Mouse (Mus musculus) thymus, adult 2 months (tissue): ENCODE measurements around the gene Gps1.

Source experiments
- CTCF ChIP-seq: fragments of 200-500 bp; IDR thresholded peaks from 2 replicates; pipeline ENCODE4 v1.5.1; 2012; ENCODE audit warnings: mild to moderate bottlenecking, control low read depth, low read length, moderate library complexity, borderline replicate concordance; ENCODE audit not compliant: control insufficient read depth, poor library complexity, insufficient read depth; ENCODE audit errors: extremely low read depth
- POLR2A ChIP-seq: fragments of 200-500 bp; IDR thresholded peaks from 2 replicates; pipeline ENCODE4 v1.6.1; 2012; ENCODE audit warnings: mild to moderate bottlenecking, low read length, control low read depth, moderate library complexity; ENCODE audit not compliant: control insufficient read depth, poor library complexity, insufficient read depth; ENCODE audit errors: extremely low read depth

DNA sequence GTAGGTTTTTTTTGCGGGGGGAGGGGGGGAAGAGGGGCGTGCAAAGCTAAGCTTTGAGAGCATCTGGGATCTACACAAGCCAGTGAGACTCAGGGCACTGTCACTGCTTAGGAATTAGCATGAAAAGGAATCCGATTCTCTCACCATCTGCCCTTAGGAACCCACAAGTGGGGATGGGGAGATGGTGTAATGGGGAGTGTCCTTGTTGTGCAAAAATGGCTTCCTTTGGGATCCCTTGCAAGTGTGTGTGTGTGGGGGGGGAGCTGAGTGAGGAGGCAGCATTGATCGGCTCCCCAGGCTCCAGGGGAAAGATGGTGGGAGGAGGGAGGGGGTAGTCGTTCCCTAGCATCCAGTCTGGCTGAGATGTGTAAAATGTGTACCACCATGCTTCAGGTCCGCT is 6.9 kb upstream of the Gps1 start:
- TF ChIP-seq POLR2A (no peak), CTCF (no peak)
